Mouse (Mus musculus): Measurements from ENCODE around the gene Vamp1.
"Not testable (repeated sequence)": the region's sequence is repeated elsewhere in the genome, so short reads cannot be mapped to it uniquely, and the experiment has no call there.

Vamp1 gene

GRCm38 (mm10) chr6:125244551-125244950 is 29.2 kb downstream of the Vamp1 start:
- DNase-seq (ENCODE audit: low spot score in 2 of 2), result no peak

GRCm38 (mm10) chr6:125252285-125252684 is 36.9 kb downstream of the Vamp1 start:
- no peak for DNase-seq (ENCODE audit: low spot score in 2 of 2)

GRCm38 (mm10) chr6:125252711-125253110 is 37.4 kb downstream of the Vamp1 start:
- no peak for DNase-seq (ENCODE audit: low spot score in 2 of 2)

GRCm38 (mm10) chr6:125253863-125254715 is 38.7 kb downstream of the Vamp1 start:
- DNase-seq (ENCODE audit: low spot score in 2 of 2), result no peak

GRCm38 (mm10) chr6:125255516-125256044 is 40.2 kb downstream of the Vamp1 start:
- DNase-seq (ENCODE audit: low spot score in 2 of 2), result no peak

GRCm38 (mm10) chr6:125256222-125256966 is 41.0 kb downstream of the Vamp1 start:
- no peak for DNase-seq (ENCODE audit: low spot score in 2 of 2)

GRCm38 (mm10) chr6:125260006-125260555 is 44.7 kb downstream of the Vamp1 start:
- DNase-seq (ENCODE audit: low spot score in 2 of 2), result no peak

- no peak for DNase-seq (ENCODE audit: low spot score in 2 of 2)
Measured at GRCm38 (mm10) chr6:125264219-125264618, 48.9 kb downstream of the Vamp1 start.

- DNase-seq (ENCODE audit: low spot score in 2 of 2), result no peak
Measured at GRCm38 (mm10) chr6:125265239-125265638, 49.9 kb downstream of the Vamp1 start.

- DNase-seq (ENCODE audit: low spot score in 2 of 2), result no peak
Measured at GRCm38 (mm10) chr6:125266091-125266490, 50.7 kb downstream of the Vamp1 start.

GRCm38 (mm10) chr6:125266600-125266999 is 51.2 kb downstream of the Vamp1 start:
- not testable (repeated sequence) for DNase-seq (ENCODE audit: low spot score in 2 of 2)

- DNase-seq (ENCODE audit: low spot score in 2 of 2), result no peak
Measured at GRCm38 (mm10) chr6:125267469-125267868, 52.1 kb downstream of the Vamp1 start.

GRCm38 (mm10) chr6:125268799-125269198 is 53.4 kb downstream of the Vamp1 start:
- no peak for DNase-seq (ENCODE audit: low spot score in 2 of 2)

GRCm38 (mm10) chr6:125271455-125272227 is 56.3 kb downstream of the Vamp1 start:
- peak; percentile 80 to 90 for DNase-seq (ENCODE audit: low spot score in 2 of 2)

- no peak for DNase-seq (ENCODE audit: low spot score in 2 of 2)
Measured at GRCm38 (mm10) chr6:125272228-125272785, 57.0 kb downstream of the Vamp1 start.

GRCm38 (mm10) chr6:125274841-125275563 is 59.7 kb downstream of the Vamp1 start:
- no peak for DNase-seq (ENCODE audit: low spot score in 2 of 2)

GRCm38 (mm10) chr6:125279729-125280128 is 64.4 kb downstream of the Vamp1 start:
- no peak for DNase-seq (ENCODE audit: low spot score in 2 of 2)

- DNase-seq (ENCODE audit: low spot score in 2 of 2), result not testable (repeated sequence)
Measured at GRCm38 (mm10) chr6:125282721-125283120, 67.4 kb downstream of the Vamp1 start.

- DNase-seq (ENCODE audit: low spot score in 2 of 2), result peak in 1 of 2 experiments; percentile 15
Measured at GRCm38 (mm10) chr6:125284250-125284649, 68.9 kb downstream of the Vamp1 start.

- DNase-seq (ENCODE audit: low spot score in 2 of 2), result no peak
Measured at GRCm38 (mm10) chr6:125284751-125285150, 69.4 kb downstream of the Vamp1 start.

All from urinary bladder, adult 18-20 months (tissue).